Mouse (Mus musculus): ENCODE measurements around the gene Cntf. TPM values are rescaled to one million over a fixed set of nuclear protein-coding genes. Genes with fewer than 3 reads are reported as not detected.
"Not testable (repeated sequence)": the region's sequence is repeated elsewhere in the genome, so short reads cannot be mapped to it uniquely, and the experiment has no call there.

Gene Cntf
- total RNA-seq, 1 experiment from 2014 or later: 3.3 TPM

- DNase-seq: no peak
These were observed 3.0 kb downstream of the Cntf start for GRCm38 (mm10) chr19:12762212-12763130.

- peak; percentile 56 for DNase-seq
These were observed 5.8 kb downstream of the Cntf start for GRCm38 (mm10) chr19:12759656-12760055.

GRCm38 (mm10) chr19:12758936-12759478, 6.4 kb downstream of the Cntf start:
- no peak for DNase-seq

- DNase-seq: no peak
These were observed 9.1 kb downstream of the Cntf start for GRCm38 (mm10) chr19:12756286-12756685.

GRCm38 (mm10) chr19:12731950-12732349, 33.5 kb downstream of the Cntf start:
- DNase-seq: no peak

- DNase-seq: no peak
These were observed 34.4 kb downstream of the Cntf start for GRCm38 (mm10) chr19:12731036-12731435.

GRCm38 (mm10) chr19:12725851-12726250, 39.6 kb downstream of the Cntf start:
- DNase-seq: no peak

GRCm38 (mm10) chr19:12722308-12722707, 43.1 kb downstream of the Cntf start:
- DNase-seq: peak; percentile 66

- DNase-seq: not testable (repeated sequence)
These were observed 43.8 kb downstream of the Cntf start for GRCm38 (mm10) chr19:12721596-12721995.

- not testable (repeated sequence) for DNase-seq
These were observed 44.5 kb downstream of the Cntf start for GRCm38 (mm10) chr19:12720919-12721318.

- no peak for DNase-seq
These were observed 45.0 kb downstream of the Cntf start for GRCm38 (mm10) chr19:12720463-12720862.

- DNase-seq: no peak
These were observed 46.2 kb downstream of the Cntf start for GRCm38 (mm10) chr19:12719189-12719588.

Other genes starting within 250 kb of the Cntf start
- 6.3 and 6.7 TPM in 2 replicates for gene Fam111a, start 219.9 kb downstream of the Cntf start, total RNA-seq (2021)
- gene Gm4952, start 165.7 kb downstream of the Cntf start, total RNA-seq (2021): 1.3 TPM in 1 of 2 replicates, not detected in the other
- gene Glyat, start 132.3 kb downstream of the Cntf start, total RNA-seq (2021): not detected in 2 replicates
- gene Olfr1442, start 95.2 kb downstream of the Cntf start, total RNA-seq (2021): not detected in 2 replicates
- not detected in 2 replicates for gene Olfr1443, start 87.5 kb downstream of the Cntf start, total RNA-seq (2021)
- not detected in 2 replicates for gene Keg1, start 69.8 kb downstream of the Cntf start, total RNA-seq (2021)
- 83.3 and 85.7 TPM in 2 replicates for gene Zfp91, start 30.5 kb upstream of the Cntf start, total RNA-seq (2021)
- 2.1 and 2.2 TPM in 2 replicates for gene Lpxn, start 30.6 kb upstream of the Cntf start, total RNA-seq (2021)
- gene Gm5244, start 81.0 kb upstream of the Cntf start, total RNA-seq (2021): not detected in 2 replicates
- not detected in 2 replicates for gene Olfr1444, start 91.7 kb upstream of the Cntf start, total RNA-seq (2021)
- not detected in 2 replicates for gene Olfr1445, start 118.2 kb upstream of the Cntf start, total RNA-seq (2021)
- gene Olfr1446, start 127.9 kb upstream of the Cntf start, total RNA-seq (2021): not detected in 2 replicates
- gene Olfr1447, start 138.1 kb upstream of the Cntf start, total RNA-seq (2021): not detected in 2 replicates
- not detected in 2 replicates for gene Olfr1448, start 158.8 kb upstream of the Cntf start, total RNA-seq (2021)
- not detected in 2 replicates for gene Olfr1449, start 165.2 kb upstream of the Cntf start, total RNA-seq (2021)
- not detected in 2 replicates for gene Olfr1450, start 184.6 kb upstream of the Cntf start, total RNA-seq (2021)
- not detected in 2 replicates for gene Olfr1451, start 229.4 kb upstream of the Cntf start, total RNA-seq (2021)